Mouse (Mus musculus): Measurements from ENCODE around the gene Ebf1. TPM values are rescaled to one million over a fixed set of nuclear protein-coding genes. Genes with fewer than 3 reads are reported as not detected.

Ebf1 gene
- polyA plus RNA-seq, 1 experiment from 2014 or later: 61.7 TPM

GRCm38 (mm10) chr11:44586047-44586696 is 30.9 kb upstream of the Ebf1 start:
- H3K36me3 ChIP-seq (ENCODE audit: control insufficient read depth, insufficient read depth, low read length): no peaks in the 10 kb centered on the region
- H3K4me1 ChIP-seq (ENCODE audit: control insufficient read depth, insufficient read depth, low read length): no peaks in the 10 kb centered on the region
- 16% methylated on average over 3 of the region's 3 CpGs for WGBS
- no peaks in the 10 kb centered on the region for H3K9me3 ChIP-seq (ENCODE audit: control insufficient read depth, low read length)
- no peaks in the 10 kb centered on the region for H3K27me3 ChIP-seq (ENCODE audit: control insufficient read depth, insufficient read depth, low read length)
- no peak overlapping the region for H3K4me2 ChIP-seq (ENCODE audit: low read depth, severe bottlenecking)
- no peak overlapping the region for H3K9ac ChIP-seq (ENCODE audit: low read length)
- H3K27ac ChIP-seq (replicated peaks; ENCODE audit: low read depth, low read length): no peak overlapping the region
- DNase-seq (ENCODE audit: low spot score) (peak; percentile 78), ATAC-seq (ENCODE audit: insufficient number of reproducible peaks, low FRiP score, low TSS enrichment, low read depth) (no peak)
- no peak overlapping the region for H3K4me3 ChIP-seq (ENCODE audit: low read depth, low read length)

GRCm38 (mm10) chr11:44593016-44593415 is 24.1 kb upstream of the Ebf1 start:
- H3K4me2 ChIP-seq (ENCODE audit: low read depth, severe bottlenecking): no peak overlapping the region
- H3K27ac ChIP-seq (replicated peaks; ENCODE audit: low read depth, low read length): no peak overlapping the region
- no peak for DNase-seq (ENCODE audit: low spot score)
- H3K9ac ChIP-seq (ENCODE audit: low read length): no peak overlapping the region
- WGBS: 90% methylated on average over 6 of the region's 6 CpGs
- no peak overlapping the region for H3K4me3 ChIP-seq (ENCODE audit: low read depth, low read length)
- no peak for ATAC-seq (ENCODE audit: insufficient number of reproducible peaks, low FRiP score, low TSS enrichment, low read depth)
- no peaks in the 10 kb centered on the region for H3K36me3 ChIP-seq (ENCODE audit: control insufficient read depth, insufficient read depth, low read length)
- no peaks in the 10 kb centered on the region for H3K9me3 ChIP-seq (ENCODE audit: control insufficient read depth, low read length)
- H3K27me3 ChIP-seq (ENCODE audit: control insufficient read depth, insufficient read depth, low read length): no peaks in the 10 kb centered on the region
- no peaks in the 10 kb centered on the region for H3K4me1 ChIP-seq (ENCODE audit: control insufficient read depth, insufficient read depth, low read length)

GRCm38 (mm10) chr11:44594768-44595167 is 22.3 kb upstream of the Ebf1 start:
- no peak overlapping the region for H3K9ac ChIP-seq (ENCODE audit: low read length)
- ATAC-seq (ENCODE audit: insufficient number of reproducible peaks, low FRiP score, low TSS enrichment, low read depth): no peak
- no peaks in the 10 kb centered on the region for H3K9me3 ChIP-seq (ENCODE audit: control insufficient read depth, low read length)
- no peaks in the 10 kb centered on the region for H3K36me3 ChIP-seq (ENCODE audit: control insufficient read depth, insufficient read depth, low read length)
- 89% methylated on average over 3 of the region's 3 CpGs for WGBS
- no peak overlapping the region for H3K27ac ChIP-seq (replicated peaks; ENCODE audit: low read depth, low read length)
- no peaks in the 10 kb centered on the region for H3K27me3 ChIP-seq (ENCODE audit: control insufficient read depth, insufficient read depth, low read length)
- H3K4me2 ChIP-seq (ENCODE audit: low read depth, severe bottlenecking): no peak overlapping the region
- H3K4me3 ChIP-seq (ENCODE audit: low read depth, low read length): no peak overlapping the region
- DNase-seq (ENCODE audit: low spot score): no peak
- H3K4me1 ChIP-seq (ENCODE audit: control insufficient read depth, insufficient read depth, low read length): no peaks in the 10 kb centered on the region

GRCm38 (mm10) chr11:44606881-44607280 is 10.2 kb upstream of the Ebf1 start:
- ATAC-seq (ENCODE audit: insufficient number of reproducible peaks, low FRiP score, low TSS enrichment, low read depth): no peak

GRCm38 (mm10) chr11:44608646-44609045 is 8.5 kb upstream of the Ebf1 start:
- DNase-seq (ENCODE audit: low spot score) (no peak), ATAC-seq (ENCODE audit: insufficient number of reproducible peaks, low FRiP score, low TSS enrichment, low read depth) (no peak)
- Histone ChIP-seq H3K9ac (ENCODE audit: low read length) (no peak overlapping the region), H3K36me3 (ENCODE audit: control insufficient read depth, insufficient read depth, low read length) (no peaks in the 10 kb centered on the region), H3K4me3 (ENCODE audit: low read depth, low read length) (no peak overlapping the region), H3K27me3 (ENCODE audit: control insufficient read depth, insufficient read depth, low read length) (peaks cover 10% of the 10 kb centered on the region), H3K4me1 (ENCODE audit: control insufficient read depth, insufficient read depth, low read length) (peaks cover 18% of the 10 kb centered on the region), H3K27ac (replicated peaks; ENCODE audit: low read depth, low read length) (no peak overlapping the region), H3K9me3 (ENCODE audit: control insufficient read depth, low read length) (no peaks in the 10 kb centered on the region), H3K4me2 (ENCODE audit: low read depth, severe bottlenecking) (no peak overlapping the region)
- WGBS: 85% methylated on average over 11 of the region's 11 CpGs

More at GRCm38 (mm10) chr11:44606881-44607280, 10.2 kb upstream of the Ebf1 start:
- DNase-seq (ENCODE audit: low spot score): no peak
- no peaks in the 10 kb centered on the region for H3K36me3 ChIP-seq (ENCODE audit: control insufficient read depth, insufficient read depth, low read length)
- no peak overlapping the region for H3K4me3 ChIP-seq (ENCODE audit: low read depth, low read length)
- H3K4me1 ChIP-seq (ENCODE audit: control insufficient read depth, insufficient read depth, low read length): peaks cover 3% of the 10 kb centered on the region; the same call in 1 of the 2 replicates
- H3K9ac ChIP-seq (ENCODE audit: low read length): no peak overlapping the region
- H3K4me2 ChIP-seq (ENCODE audit: low read depth, severe bottlenecking): no peak overlapping the region
- no peak overlapping the region for H3K27ac ChIP-seq (replicated peaks; ENCODE audit: low read depth, low read length)
- WGBS: 86% methylated on average over 8 of the region's 8 CpGs
- peaks cover 3% of the 10 kb centered on the region; the same call in 1 of the 2 replicates for H3K27me3 ChIP-seq (ENCODE audit: control insufficient read depth, insufficient read depth, low read length)
- H3K9me3 ChIP-seq (ENCODE audit: control insufficient read depth, low read length): no peaks in the 10 kb centered on the region

- WGBS: under 1% methylated on average over 45 of the region's 45 CpGs
- Histone ChIP-seq H3K27ac (replicated peaks; ENCODE audit: low read depth, low read length) (0 out of 2 replicates have a peak overlapping the region, but pooled peaks have one; percentile 21), H3K4me3 (ENCODE audit: low read depth, low read length) (peak overlapping the region; percentile 33), H3K9ac (ENCODE audit: low read length) (peak overlapping the region; percentile 50), H3K36me3 (ENCODE audit: control insufficient read depth, insufficient read depth, low read length) (no peaks in the 10 kb centered on the region), H3K27me3 (ENCODE audit: control insufficient read depth, insufficient read depth, low read length) (peaks cover 10% of the 10 kb centered on the region), H3K4me1 (ENCODE audit: control insufficient read depth, insufficient read depth, low read length) (peaks cover 21% of the 10 kb centered on the region), H3K4me2 (ENCODE audit: low read depth, severe bottlenecking) (peak overlapping the region; percentile 89), H3K9me3 (ENCODE audit: control insufficient read depth, low read length) (no peaks in the 10 kb centered on the region)
- DNase-seq (ENCODE audit: low spot score) (peak; percentile 96), ATAC-seq (ENCODE audit: insufficient number of reproducible peaks, low FRiP score, low TSS enrichment, low read depth) (peak; percentile 71; the same call in 1 of the 2 replicates)
Observed at GRCm38 (mm10) chr11:44610971-44611781, 5.9 kb upstream of the Ebf1 start.

GRCm38 (mm10) chr11:44612156-44612555 is 5.0 kb upstream of the Ebf1 start:
- Histone ChIP-seq H3K27ac (replicated peaks; ENCODE audit: low read depth, low read length) (no peak overlapping the region), H3K4me1 (ENCODE audit: control insufficient read depth, insufficient read depth, low read length) (peaks cover 21% of the 10 kb centered on the region), H3K9me3 (ENCODE audit: control insufficient read depth, low read length) (no peaks in the 10 kb centered on the region), H3K4me3 (ENCODE audit: low read depth, low read length) (no peak overlapping the region), H3K36me3 (ENCODE audit: control insufficient read depth, insufficient read depth, low read length) (no peaks in the 10 kb centered on the region), H3K9ac (ENCODE audit: low read length) (no peak overlapping the region), H3K4me2 (ENCODE audit: low read depth, severe bottlenecking) (no peak overlapping the region), H3K27me3 (ENCODE audit: control insufficient read depth, insufficient read depth, low read length) (peaks cover 10% of the 10 kb centered on the region)
- no peak for ATAC-seq (ENCODE audit: insufficient number of reproducible peaks, low FRiP score, low TSS enrichment, low read depth)
- 5% methylated on average over 10 of the region's 10 CpGs for WGBS
- peak; percentile 46 for DNase-seq (ENCODE audit: low spot score)

GRCm38 (mm10) chr11:44612681-44613410 is 4.3 kb upstream of the Ebf1 start:
- peak overlapping the region; percentile 53 for H3K9ac ChIP-seq (ENCODE audit: low read length)
- no peak overlapping the region for H3K27ac ChIP-seq (replicated peaks; ENCODE audit: low read depth, low read length)
- H3K4me3 ChIP-seq (ENCODE audit: low read depth, low read length): peak overlapping the region; percentile 17
- 2% methylated on average over 38 of the region's 38 CpGs for WGBS
- peaks cover 21% of the 10 kb centered on the region for H3K4me1 ChIP-seq (ENCODE audit: control insufficient read depth, insufficient read depth, low read length)
- peak overlapping the region; percentile 61 for H3K4me2 ChIP-seq (ENCODE audit: low read depth, severe bottlenecking)
- H3K9me3 ChIP-seq (ENCODE audit: control insufficient read depth, low read length): no peaks in the 10 kb centered on the region
- peaks cover 10% of the 10 kb centered on the region for H3K27me3 ChIP-seq (ENCODE audit: control insufficient read depth, insufficient read depth, low read length)
- ATAC-seq (ENCODE audit: insufficient number of reproducible peaks, low FRiP score, low TSS enrichment, low read depth): no peak
- H3K36me3 ChIP-seq (ENCODE audit: control insufficient read depth, insufficient read depth, low read length): no peaks in the 10 kb centered on the region
- DNase-seq (ENCODE audit: low spot score): peak; percentile 48

All from limb, embryonic 11.5 days (tissue).